Mouse (Mus musculus): Measurements from ENCODE around the gene Zfp512b. TPM values are rescaled to one million over a fixed set of nuclear protein-coding genes. Genes with fewer than 3 reads are reported as not detected.

Zfp512b gene
- total and polyA plus RNA-seq, 3 experiments = 11.0 to 26.8 (median 16.6) TPM

DNA sequence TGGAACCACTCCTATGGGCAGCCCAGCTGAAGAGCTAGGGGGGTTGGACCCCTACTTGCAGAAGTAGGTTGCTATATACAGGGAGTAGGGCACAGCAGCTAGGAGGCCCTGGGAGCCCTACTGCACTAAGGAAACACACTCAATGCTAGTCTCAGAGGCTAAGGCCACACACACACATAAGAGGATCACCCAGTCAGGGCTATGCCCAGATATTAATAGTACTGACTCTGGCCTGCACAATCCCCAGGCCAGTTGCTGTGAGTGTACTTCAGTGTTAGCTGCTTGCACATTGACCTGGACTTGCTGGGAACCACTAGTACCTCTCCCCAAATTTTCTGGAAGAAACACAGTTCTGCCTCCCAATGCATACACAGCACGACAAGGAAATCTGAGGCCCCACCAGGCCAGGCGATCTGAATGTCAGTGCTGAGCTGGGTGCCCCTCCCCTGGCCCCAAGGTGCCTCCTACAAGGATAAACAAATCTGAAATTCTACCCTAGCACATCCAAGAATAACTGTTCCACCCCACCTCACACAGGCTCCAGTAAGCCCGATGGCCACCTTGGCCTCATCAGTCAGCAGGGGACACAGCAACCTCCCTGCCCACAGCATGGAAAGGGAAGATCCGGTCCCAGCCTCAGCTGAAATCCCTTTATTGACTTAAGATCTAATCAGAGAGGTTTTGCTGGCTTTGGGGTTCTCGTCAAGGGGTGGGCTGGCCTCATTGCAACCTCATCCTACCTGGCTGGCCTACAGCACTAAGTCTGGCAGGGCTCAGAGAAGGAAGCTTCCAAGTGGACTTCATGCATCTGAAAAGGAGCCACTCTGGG is 13.6 kb downstream of the Zfp512b start:
- Histone ChIP-seq H3K9ac (ENCODE audit: insufficient read depth, low read depth) (no peak overlapping the region), H3K36me3 (replicated peaks in 1 of 2; ENCODE audit: control insufficient read depth in 1 of 2, insufficient read depth in 1 of 2, low read length in 1 of 2) (peaks cover 8 to 52% of the 10 kb centered on the region in 2 experiments), H3K27me3 (replicated peaks) (no peaks in the 10 kb centered on the region), H3K9me3 (replicated peaks; ENCODE audit: low read length) (no peaks in the 10 kb centered on the region), H3K4me2 (ENCODE audit: insufficient read depth, low read depth, poor library complexity, severe bottlenecking) (no peak overlapping the region), H3K4me3 (replicated peaks in 1 of 3; ENCODE audit: low read depth in 2 of 3, low read length in 2 of 3, poor library complexity in 1 of 3) (no peak overlapping the region), H3K27ac (ENCODE audit: insufficient read depth, low read depth) (no peak overlapping the region), H3K4me1 (ENCODE audit: control insufficient read depth in 1 of 2, insufficient read depth in 2 of 2) (peaks cover 3 to 25% of the 10 kb centered on the region in 2 experiments; a peak in 2 of 4 replicates), H3K79me2 (replicated peaks; ENCODE audit: control insufficient read depth, extremely low read depth, insufficient read depth, poor library complexity, severe bottlenecking) (peaks cover 4% of the 10 kb centered on the region; the same call in 1 of the 2 replicates)
- dilution Hi-C loops (cut with MboI; ENCODE audit: extremely low pct_ligation_motif_present, extremely low pct_unique_long_range_greater_than_20kb, low sequenced_read_pairs) = no loop called here
- no peak for DNase-seq (ENCODE audit: extremely low read depth)
- in situ Hi-C loops (cut with MboI; ENCODE audit: low pct_ligation_motif_present, low pct_unique_long_range_greater_than_20kb, low sequenced_read_pairs) = loop anchor here (5.0 kb wide), 1 partner anchor 187 kb away; no protein-coding TSS in a partner anchor
- TF ChIP-seq SMC3 (IDR thresholded peaks at IDR 0.05; ENCODE audit: low read depth, low read length) (no peak), POLR2AphosphoS2 (IDR thresholded peaks at IDR 0.05; ENCODE audit: low read depth, low read length) (no peak), UBTF (IDR thresholded peaks at IDR 0.05; ENCODE audit: low read depth, low read length) (no peak), GABPA (IDR thresholded peaks at IDR 0.05; ENCODE audit: insufficient replicate concordance, low read depth, low read length) (no peak), JUN (IDR thresholded peaks at IDR 0.05; ENCODE audit: insufficient read depth, low read depth, low read length) (no peak), HCFC1 (IDR thresholded peaks at IDR 0.05; ENCODE audit: low read depth, low read length) (no peak), MEF2A (IDR thresholded peaks at IDR 0.05; ENCODE audit: borderline replicate concordance, low read depth, low read length) (no peak), ZNF384 (IDR thresholded peaks at IDR 0.05; ENCODE audit: low read depth, low read length) (no peak), ETS1 (conservative IDR thresholded peaks at IDR 0.05; ENCODE audit: low read depth, low read length) (no peak), MYC (IDR thresholded peaks at IDR 0.05; ENCODE audit: low read depth, low read length) (no peak), ZKSCAN1 (IDR thresholded peaks at IDR 0.05; ENCODE audit: borderline replicate concordance, low read depth, low read length) (no peak), RCOR1 (conservative IDR thresholded peaks at IDR 0.05; ENCODE audit: low read depth, low read length) (no peak), IRF4 (IDR thresholded peaks at IDR 0.05; ENCODE audit: low read depth, low read length) (no peak), KAT2A (IDR thresholded peaks at IDR 0.05; ENCODE audit: insufficient replicate concordance, low read length) (no peak)

DNA sequence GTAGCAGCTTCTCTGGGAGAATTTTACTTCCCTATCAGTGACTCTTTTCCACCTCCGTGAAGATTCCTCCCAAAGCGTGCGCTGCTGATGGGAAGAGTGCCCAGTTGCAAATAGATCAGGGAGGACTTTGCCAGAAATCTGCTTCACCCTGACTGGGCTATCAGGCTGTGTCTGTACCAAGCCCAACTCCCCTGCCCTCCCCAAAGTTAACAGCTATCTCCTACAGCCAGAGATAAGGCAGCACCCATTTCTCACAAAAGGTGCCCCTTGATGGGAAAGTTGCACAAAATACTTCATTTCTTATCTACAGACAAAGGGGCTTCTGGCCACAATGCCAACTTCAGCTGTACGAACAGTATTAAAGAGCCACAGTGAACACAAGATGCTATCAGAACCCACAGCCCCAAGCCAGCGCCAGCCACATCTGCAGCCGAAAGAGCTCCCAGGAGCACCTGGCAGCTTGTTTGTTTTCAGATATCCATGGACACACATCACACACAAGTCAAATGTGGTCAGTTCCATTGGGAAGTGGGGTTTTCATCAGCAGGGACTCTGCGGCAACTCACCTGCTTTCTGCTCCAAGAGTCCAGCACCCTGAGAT is 14.5 kb downstream of the Zfp512b start:
- peaks cover 4% of the 10 kb centered on the region; the same call in 1 of the 2 replicates for H3K79me2 ChIP-seq (replicated peaks; ENCODE audit: control insufficient read depth, extremely low read depth, insufficient read depth, poor library complexity, severe bottlenecking)
- H3K9ac ChIP-seq (ENCODE audit: insufficient read depth, low read depth) = no peak overlapping the region
- no peak for DNase-seq (ENCODE audit: extremely low read depth)
- dilution Hi-C loops (cut with MboI; ENCODE audit: extremely low pct_ligation_motif_present, extremely low pct_unique_long_range_greater_than_20kb, low sequenced_read_pairs) (no loop called here), in situ Hi-C loops (cut with MboI; ENCODE audit: low pct_ligation_motif_present, low pct_unique_long_range_greater_than_20kb, low sequenced_read_pairs) (loop anchor here (5.0 kb wide), 1 partner anchor 186 kb away; no protein-coding TSS in a partner anchor)
- no peak for TF ChIP-seq MYC (IDR thresholded peaks at IDR 0.05; ENCODE audit: low read depth, low read length)
- no peak for TF ChIP-seq USF1 (IDR thresholded peaks at IDR 0.05; ENCODE audit: low read depth, low read length)
- no peak for TF ChIP-seq MXI1 (IDR thresholded peaks at IDR 0.05; ENCODE audit: low read depth, low read length)
- TF ChIP-seq JUN (IDR thresholded peaks at IDR 0.05; ENCODE audit: insufficient read depth, low read depth, low read length) = no peak
- no peak for TF ChIP-seq ETS1 (conservative IDR thresholded peaks at IDR 0.05; ENCODE audit: low read depth, low read length)
- no peak for TF ChIP-seq GABPA (IDR thresholded peaks at IDR 0.05; ENCODE audit: insufficient replicate concordance, low read depth, low read length)
- no peak for TF ChIP-seq POLR2AphosphoS2 (IDR thresholded peaks at IDR 0.05; ENCODE audit: low read depth, low read length)
- no peak for TF ChIP-seq EP300 (IDR thresholded peaks at IDR 0.05; ENCODE audit: low read length)
- no peak for TF ChIP-seq IRF4 (IDR thresholded peaks at IDR 0.05; ENCODE audit: low read depth, low read length)
- H3K27me3 ChIP-seq (replicated peaks) = no peaks in the 10 kb centered on the region
- peaks cover 14 to 53% of the 10 kb centered on the region in 2 experiments for H3K36me3 ChIP-seq (replicated peaks in 1 of 2; ENCODE audit: control insufficient read depth in 1 of 2, insufficient read depth in 1 of 2, low read length in 1 of 2)
- peaks cover 3 to 25% of the 10 kb centered on the region in 2 experiments; a peak in 2 of 4 replicates for H3K4me1 ChIP-seq (ENCODE audit: control insufficient read depth in 1 of 2, insufficient read depth in 2 of 2)
- no peak overlapping the region for H3K4me3 ChIP-seq (replicated peaks in 1 of 3; ENCODE audit: low read depth in 2 of 3, low read length in 2 of 3, poor library complexity in 1 of 3)
- no peak overlapping the region for H3K27ac ChIP-seq (ENCODE audit: insufficient read depth, low read depth)
- no peaks in the 10 kb centered on the region for H3K9me3 ChIP-seq (replicated peaks; ENCODE audit: low read length)
- no peak overlapping the region for H3K4me2 ChIP-seq (ENCODE audit: insufficient read depth, low read depth, poor library complexity, severe bottlenecking)

Measured in CH12.LX (cell line).